Mouse (Mus musculus): Measurements from ENCODE around the gene Sun2.
A peak's percentile ranks its signal among the peaks of the same experiment; 100 is the strongest.

The Sun2 gene

GRCm38 (mm10) chr15:79765361-79765760 lies 23.0 kb upstream of the Sun2 start:
- no peak for DNase-seq (ENCODE audit: low read depth, low spot score)
- H3K27me3 ChIP-seq (ENCODE audit: control insufficient read depth, insufficient read depth, low read length, poor library complexity, severe bottlenecking): no peaks in the 10 kb centered on the region
- peaks cover 1% of the 10 kb centered on the region for H3K36me3 ChIP-seq (ENCODE audit: control insufficient read depth, insufficient read depth, low read length, poor library complexity, severe bottlenecking)

GRCm38 (mm10) chr15:79764539-79765267 lies 22.4 kb upstream of the Sun2 start:
- peaks cover 1% of the 10 kb centered on the region for H3K36me3 ChIP-seq (ENCODE audit: control insufficient read depth, insufficient read depth, low read length, poor library complexity, severe bottlenecking)
- DNase-seq (ENCODE audit: low read depth, low spot score): no peak
- no peaks in the 10 kb centered on the region for H3K27me3 ChIP-seq (ENCODE audit: control insufficient read depth, insufficient read depth, low read length, poor library complexity, severe bottlenecking)

- peaks cover 1% of the 10 kb centered on the region for H3K36me3 ChIP-seq (ENCODE audit: control insufficient read depth, insufficient read depth, low read length, poor library complexity, severe bottlenecking)
- no peaks in the 10 kb centered on the region for H3K27me3 ChIP-seq (ENCODE audit: control insufficient read depth, insufficient read depth, low read length, poor library complexity, severe bottlenecking)
- DNase-seq (ENCODE audit: low read depth, low spot score): no peak
These were observed 21.4 kb upstream of the Sun2 start for GRCm38 (mm10) chr15:79763601-79764246.

- DNase-seq (ENCODE audit: low read depth, low spot score): no peak
- Histone ChIP-seq H3K27me3 (ENCODE audit: control insufficient read depth, insufficient read depth, low read length, poor library complexity, severe bottlenecking) (no peaks in the 10 kb centered on the region), H3K36me3 (ENCODE audit: control insufficient read depth, insufficient read depth, low read length, poor library complexity, severe bottlenecking) (peaks cover 1% of the 10 kb centered on the region)
These were observed 20.7 kb upstream of the Sun2 start for GRCm38 (mm10) chr15:79763001-79763400.

GRCm38 (mm10) chr15:79760956-79761355 lies 18.6 kb upstream of the Sun2 start:
- DNase-seq (ENCODE audit: low read depth, low spot score): no peak
- Histone ChIP-seq H3K36me3 (ENCODE audit: control insufficient read depth, insufficient read depth, low read length, poor library complexity, severe bottlenecking) (peaks cover 1% of the 10 kb centered on the region), H3K27me3 (ENCODE audit: control insufficient read depth, insufficient read depth, low read length, poor library complexity, severe bottlenecking) (no peaks in the 10 kb centered on the region)

GRCm38 (mm10) chr15:79757118-79757517 lies 14.8 kb upstream of the Sun2 start:
- Histone ChIP-seq H3K36me3 (ENCODE audit: control insufficient read depth, insufficient read depth, low read length, poor library complexity, severe bottlenecking) (peaks cover under 1% of the 10 kb centered on the region; the same call in 1 of the 2 replicates), H3K27me3 (ENCODE audit: control insufficient read depth, insufficient read depth, low read length, poor library complexity, severe bottlenecking) (no peaks in the 10 kb centered on the region)
- DNase-seq (ENCODE audit: low read depth, low spot score): peak; percentile 22

- H3K27me3 ChIP-seq (ENCODE audit: control insufficient read depth, insufficient read depth, low read length, poor library complexity, severe bottlenecking): no peaks in the 10 kb centered on the region
- H3K36me3 ChIP-seq (ENCODE audit: control insufficient read depth, insufficient read depth, low read length, poor library complexity, severe bottlenecking): no peaks in the 10 kb centered on the region
- DNase-seq (ENCODE audit: low read depth, low spot score): no peak
These were observed 13.8 kb upstream of the Sun2 start for GRCm38 (mm10) chr15:79755977-79756625.

GRCm38 (mm10) chr15:79755176-79755575 lies 12.8 kb upstream of the Sun2 start:
- H3K36me3 ChIP-seq (ENCODE audit: control insufficient read depth, insufficient read depth, low read length, poor library complexity, severe bottlenecking): no peaks in the 10 kb centered on the region
- H3K27me3 ChIP-seq (ENCODE audit: control insufficient read depth, insufficient read depth, low read length, poor library complexity, severe bottlenecking): no peaks in the 10 kb centered on the region
- no peak for DNase-seq (ENCODE audit: low read depth, low spot score)

GRCm38 (mm10) chr15:79753873-79754272 lies 11.5 kb upstream of the Sun2 start:
- Histone ChIP-seq H3K27me3 (ENCODE audit: control insufficient read depth, insufficient read depth, low read length, poor library complexity, severe bottlenecking) (no peaks in the 10 kb centered on the region), H3K36me3 (ENCODE audit: control insufficient read depth, insufficient read depth, low read length, poor library complexity, severe bottlenecking) (no peaks in the 10 kb centered on the region)
- no peak for DNase-seq (ENCODE audit: low read depth, low spot score)

- no peak for DNase-seq (ENCODE audit: low read depth, low spot score)
- no peaks in the 10 kb centered on the region for H3K36me3 ChIP-seq (ENCODE audit: control insufficient read depth, insufficient read depth, low read length, poor library complexity, severe bottlenecking)
- no peaks in the 10 kb centered on the region for H3K27me3 ChIP-seq (ENCODE audit: control insufficient read depth, insufficient read depth, low read length, poor library complexity, severe bottlenecking)
These were observed 11.1 kb upstream of the Sun2 start for GRCm38 (mm10) chr15:79753420-79753752.

GRCm38 (mm10) chr15:79752742-79753419 lies 10.5 kb upstream of the Sun2 start:
- peak; percentile 81 for DNase-seq (ENCODE audit: low read depth, low spot score)
- Histone ChIP-seq H3K36me3 (ENCODE audit: control insufficient read depth, insufficient read depth, low read length, poor library complexity, severe bottlenecking) (no peaks in the 10 kb centered on the region), H3K27me3 (ENCODE audit: control insufficient read depth, insufficient read depth, low read length, poor library complexity, severe bottlenecking) (no peaks in the 10 kb centered on the region)

GRCm38 (mm10) chr15:79751772-79752171 lies 9.4 kb upstream of the Sun2 start:
- DNase-seq (ENCODE audit: low read depth, low spot score): peak; percentile 68
- Histone ChIP-seq H3K36me3 (ENCODE audit: control insufficient read depth, insufficient read depth, low read length, poor library complexity, severe bottlenecking) (no peaks in the 10 kb centered on the region), H3K27me3 (ENCODE audit: control insufficient read depth, insufficient read depth, low read length, poor library complexity, severe bottlenecking) (no peaks in the 10 kb centered on the region)

- no peaks in the 10 kb centered on the region for H3K36me3 ChIP-seq (ENCODE audit: control insufficient read depth, insufficient read depth, low read length, poor library complexity, severe bottlenecking)
- H3K27me3 ChIP-seq (ENCODE audit: control insufficient read depth, insufficient read depth, low read length, poor library complexity, severe bottlenecking): no peaks in the 10 kb centered on the region
- no peak for DNase-seq (ENCODE audit: low read depth, low spot score)
These were observed 7.9 kb upstream of the Sun2 start for GRCm38 (mm10) chr15:79750266-79750665.

- Histone ChIP-seq H3K27me3 (ENCODE audit: control insufficient read depth, insufficient read depth, low read length, poor library complexity, severe bottlenecking) (no peaks in the 10 kb centered on the region), H3K36me3 (ENCODE audit: control insufficient read depth, insufficient read depth, low read length, poor library complexity, severe bottlenecking) (no peaks in the 10 kb centered on the region; the same call in 1 of the 2 replicates)
- DNase-seq (ENCODE audit: low read depth, low spot score): peak; percentile 21
These were observed 6.8 kb upstream of the Sun2 start for GRCm38 (mm10) chr15:79749162-79749561.

GRCm38 (mm10) chr15:79747998-79748397 lies 5.7 kb upstream of the Sun2 start:
- Histone ChIP-seq H3K36me3 (ENCODE audit: control insufficient read depth, insufficient read depth, low read length, poor library complexity, severe bottlenecking) (no peaks in the 10 kb centered on the region; the same call in 1 of the 2 replicates), H3K27me3 (ENCODE audit: control insufficient read depth, insufficient read depth, low read length, poor library complexity, severe bottlenecking) (no peaks in the 10 kb centered on the region)
- DNase-seq (ENCODE audit: low read depth, low spot score): peak; percentile 49
